Mouse (Mus musculus): ENCODE measurements around the gene Ncor1. TPM values are rescaled to one million over a fixed set of nuclear protein-coding genes. Genes with fewer than 3 reads are reported as not detected.
"Not testable (repeated sequence)": the region's sequence is repeated elsewhere in the genome, so short reads cannot be mapped to it uniquely, and the experiment has no call there.

Ncor1 gene
- polyA plus RNA-seq, 1 experiment from 2014 or later = 123 TPM

DNA sequence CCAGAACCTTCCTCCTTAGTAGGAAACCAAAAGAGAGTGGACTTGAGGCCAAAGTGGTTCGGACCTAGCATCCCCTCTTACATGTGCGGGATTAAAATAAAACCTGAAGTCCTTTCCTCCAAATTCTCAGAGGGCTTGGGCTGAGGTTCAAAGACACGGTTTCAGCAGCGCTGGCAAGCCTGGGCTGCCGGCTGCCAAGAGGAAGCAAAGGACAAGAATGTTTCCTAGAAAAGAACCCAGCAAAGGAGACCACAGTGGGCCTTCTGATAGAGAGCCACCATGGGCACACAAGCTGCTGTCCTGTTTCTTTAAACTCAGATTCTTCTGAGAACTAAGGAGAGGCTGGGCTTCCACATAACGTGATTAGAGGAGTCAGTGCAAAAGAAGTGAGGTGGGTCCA, 20.6 kb upstream of the Ncor1 start:
- Histone ChIP-seq H3K27me3 (ENCODE audit: insufficient read depth, low read length) (no peaks in the 10 kb centered on the region), H3K36me3 (ENCODE audit: insufficient read depth, low read length) (no peaks in the 10 kb centered on the region), H3K9me3 (replicated peaks; ENCODE audit: low read length) (no peaks in the 10 kb centered on the region), H3K4me2 (ENCODE audit: low read length) (no peak overlapping the region), H3K27ac (no peak overlapping the region), H3K9ac (ENCODE audit: low read depth, low read length) (no peak overlapping the region), H3K4me3 (replicated peaks; ENCODE audit: low read depth, low read length) (no peak overlapping the region), H3K4me1 (replicated peaks; ENCODE audit: insufficient read depth, low read length) (no peaks in the 10 kb centered on the region)
- no peak for ATAC-seq (replicated peaks; ENCODE audit: low FRiP score, low read depth)
- DNase-seq (ENCODE audit: low spot score) = no peak
- WGBS = 67% methylated on average over 6 of the region's 6 CpGs
- no peak for TF ChIP-seq CTCF (IDR thresholded peaks at IDR 0.05; ENCODE audit: low read depth)

DNA sequence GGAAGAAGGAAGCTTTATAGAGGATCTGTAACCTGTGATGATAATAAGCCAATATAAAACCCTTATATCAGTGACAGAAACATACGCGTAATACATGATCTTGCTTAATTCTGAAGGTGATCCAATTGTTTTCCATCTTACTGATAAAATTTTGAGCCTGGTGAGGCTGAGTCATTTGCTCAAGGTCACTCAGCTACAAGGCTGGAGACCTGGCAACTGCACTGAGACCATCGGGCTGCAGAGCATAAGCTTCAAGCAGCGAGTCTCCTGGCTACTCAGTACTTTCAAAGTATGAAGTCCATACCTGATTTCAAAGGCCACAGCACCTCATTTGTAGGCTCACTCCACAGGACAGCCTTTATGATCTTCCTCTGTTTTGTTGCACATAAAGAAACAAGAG, 17.8 kb upstream of the Ncor1 start:
- H3K9ac ChIP-seq (ENCODE audit: low read depth, low read length) = no peak overlapping the region
- 94% methylated on average over 4 of the region's 4 CpGs for WGBS
- H3K27ac ChIP-seq = no peak overlapping the region
- DNase-seq (ENCODE audit: low spot score) (no peak), ATAC-seq (replicated peaks; ENCODE audit: low FRiP score, low read depth) (no peak)
- no peaks in the 10 kb centered on the region for H3K36me3 ChIP-seq (ENCODE audit: insufficient read depth, low read length)
- H3K4me1 ChIP-seq (replicated peaks; ENCODE audit: insufficient read depth, low read length) = no peaks in the 10 kb centered on the region
- TF ChIP-seq CTCF (IDR thresholded peaks at IDR 0.05; ENCODE audit: low read depth) = no peak
- no peaks in the 10 kb centered on the region for H3K9me3 ChIP-seq (replicated peaks; ENCODE audit: low read length)
- H3K4me3 ChIP-seq (replicated peaks; ENCODE audit: low read depth, low read length) = no peak overlapping the region
- H3K4me2 ChIP-seq (ENCODE audit: low read length) = no peak overlapping the region
- no peaks in the 10 kb centered on the region for H3K27me3 ChIP-seq (ENCODE audit: insufficient read depth, low read length)

DNA sequence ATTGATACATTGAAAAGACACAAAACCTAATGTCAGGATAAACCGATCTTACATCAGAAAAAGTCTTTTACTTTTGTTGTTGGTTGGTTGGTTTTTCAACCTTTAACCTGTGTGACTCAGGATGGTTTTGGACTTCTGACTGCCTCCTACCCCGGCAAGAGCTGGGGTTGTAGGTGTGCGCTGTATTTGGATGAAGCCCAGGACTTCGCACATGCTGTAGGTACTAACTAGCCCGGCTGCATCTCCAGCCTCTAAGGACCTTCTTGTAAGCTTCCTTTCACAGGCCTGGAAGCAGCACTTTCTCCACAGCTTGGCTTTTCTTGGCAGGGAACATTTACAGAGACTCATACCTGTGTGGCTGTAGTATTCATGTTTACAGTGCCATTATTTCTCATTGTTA, 15.2 kb upstream of the Ncor1 start:
- H3K9me3 ChIP-seq (replicated peaks; ENCODE audit: low read length) = no peaks in the 10 kb centered on the region
- H3K27me3 ChIP-seq (ENCODE audit: insufficient read depth, low read length) = no peaks in the 10 kb centered on the region
- H3K27ac ChIP-seq = no peak overlapping the region
- ATAC-seq (replicated peaks; ENCODE audit: low FRiP score, low read depth) (no peak), DNase-seq (ENCODE audit: low spot score) (no peak)
- H3K36me3 ChIP-seq (ENCODE audit: insufficient read depth, low read length) = no peaks in the 10 kb centered on the region
- no peak for TF ChIP-seq CTCF (IDR thresholded peaks at IDR 0.05; ENCODE audit: low read depth)
- 91% methylated on average over 5 of the region's 5 CpGs for WGBS
- H3K4me3 ChIP-seq (replicated peaks; ENCODE audit: low read depth, low read length) = no peak overlapping the region
- H3K4me1 ChIP-seq (replicated peaks; ENCODE audit: insufficient read depth, low read length) = no peaks in the 10 kb centered on the region
- H3K9ac ChIP-seq (ENCODE audit: low read depth, low read length) = no peak overlapping the region
- no peak overlapping the region for H3K4me2 ChIP-seq (ENCODE audit: low read length)

DNA sequence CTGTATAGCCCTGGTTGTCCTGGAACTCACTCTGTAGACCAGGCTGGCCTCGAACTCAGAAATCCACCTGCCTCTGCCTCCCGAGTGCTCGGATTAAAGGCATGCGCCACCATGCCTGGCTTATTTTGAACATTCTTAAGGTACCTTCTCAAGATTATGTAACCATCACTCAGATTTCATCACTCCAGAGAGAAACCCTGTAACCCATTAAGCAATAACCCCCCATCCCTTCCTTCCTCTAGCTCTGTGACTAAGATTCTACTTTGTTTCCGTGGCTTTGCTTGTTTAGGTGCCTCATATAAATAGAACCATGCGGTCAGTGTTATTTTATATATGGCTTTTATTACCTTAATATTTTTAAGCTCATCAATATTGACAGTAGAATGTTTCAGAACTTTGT, 12.1 kb upstream of the Ncor1 start:
- no peaks in the 10 kb centered on the region for H3K9me3 ChIP-seq (replicated peaks; ENCODE audit: low read length)
- no peak for DNase-seq (ENCODE audit: low spot score)
- no peaks in the 10 kb centered on the region for H3K27me3 ChIP-seq (ENCODE audit: insufficient read depth, low read length)
- H3K4me3 ChIP-seq (replicated peaks; ENCODE audit: low read depth, low read length) = no peak overlapping the region
- H3K4me2 ChIP-seq (ENCODE audit: low read length) = no peak overlapping the region
- H3K4me1 ChIP-seq (replicated peaks; ENCODE audit: insufficient read depth, low read length) = no peaks in the 10 kb centered on the region
- no peak for ATAC-seq (replicated peaks; ENCODE audit: low FRiP score, low read depth)
- H3K9ac ChIP-seq (ENCODE audit: low read depth, low read length) = no peak overlapping the region
- TF ChIP-seq CTCF (IDR thresholded peaks at IDR 0.05; ENCODE audit: low read depth) = no peak
- no peaks in the 10 kb centered on the region for H3K36me3 ChIP-seq (ENCODE audit: insufficient read depth, low read length)
- 90% methylated on average over 6 of the region's 6 CpGs for WGBS
- no peak overlapping the region for H3K27ac ChIP-seq

DNA sequence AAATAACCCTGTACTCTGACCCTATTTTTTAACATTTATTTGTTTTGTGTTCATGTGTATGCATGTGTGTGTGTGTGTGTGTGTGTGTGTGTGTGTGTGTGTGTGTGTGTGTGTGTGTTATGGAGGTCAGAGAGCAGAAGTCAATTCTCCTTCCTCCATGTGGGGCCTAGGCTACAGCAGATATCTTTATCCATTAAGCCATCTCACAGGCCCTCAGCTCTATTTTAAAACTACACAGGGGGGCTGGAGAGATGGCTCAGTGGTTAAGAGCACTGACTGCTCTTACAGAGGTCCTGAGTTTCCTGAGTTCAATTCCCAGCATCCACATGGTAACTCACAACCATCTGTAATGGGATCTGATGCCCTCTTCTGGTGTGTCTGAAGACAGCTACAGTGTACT, 8.9 kb upstream of the Ncor1 start:
- ATAC-seq (replicated peaks; ENCODE audit: low FRiP score, low read depth); H3K27me3 ChIP-seq (ENCODE audit: insufficient read depth, low read length); H3K36me3 ChIP-seq (ENCODE audit: insufficient read depth, low read length); H3K4me1 ChIP-seq (replicated peaks; ENCODE audit: insufficient read depth, low read length); H3K4me2 ChIP-seq (ENCODE audit: low read length); H3K4me3 ChIP-seq (replicated peaks; ENCODE audit: low read depth, low read length); H3K9me3 ChIP-seq (replicated peaks; ENCODE audit: low read length); DNase-seq (ENCODE audit: low spot score); H3K27ac ChIP-seq; H3K9ac ChIP-seq (ENCODE audit: low read depth, low read length): not testable (repeated sequence)

DNA sequence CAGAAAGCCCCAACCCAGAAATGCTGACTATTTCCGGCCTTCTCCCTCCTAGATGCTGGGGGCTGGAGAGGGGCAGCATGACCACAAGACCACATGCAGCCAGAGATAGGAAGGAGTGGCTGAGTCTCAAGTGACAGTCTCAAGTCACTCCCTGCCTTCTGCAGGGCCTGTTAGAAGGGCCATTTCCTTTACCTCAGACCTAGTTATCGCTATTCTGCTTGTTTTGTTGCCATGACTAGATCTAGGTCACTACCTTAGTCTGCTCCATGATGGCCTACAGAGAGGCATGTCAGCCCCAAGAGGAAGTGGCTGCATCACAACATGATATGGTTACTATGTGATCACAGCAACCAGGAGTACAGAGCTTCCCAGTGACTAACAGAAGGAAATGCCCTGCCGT, 8.2 kb upstream of the Ncor1 start:
- no peaks in the 10 kb centered on the region for H3K36me3 ChIP-seq (ENCODE audit: insufficient read depth, low read length)
- H3K4me3 ChIP-seq (replicated peaks; ENCODE audit: low read depth, low read length) = no peak overlapping the region
- no peak for TF ChIP-seq CTCF (IDR thresholded peaks at IDR 0.05; ENCODE audit: low read depth)
- DNase-seq (ENCODE audit: low spot score) (no peak), ATAC-seq (replicated peaks; ENCODE audit: low FRiP score, low read depth) (no peak)
- H3K9ac ChIP-seq (ENCODE audit: low read depth, low read length) = no peak overlapping the region
- no peak overlapping the region for H3K27ac ChIP-seq
- H3K27me3 ChIP-seq (ENCODE audit: insufficient read depth, low read length) = no peaks in the 10 kb centered on the region
- 88% methylated on average over 3 of the region's 3 CpGs for WGBS
- H3K4me1 ChIP-seq (replicated peaks; ENCODE audit: insufficient read depth, low read length) = no peaks in the 10 kb centered on the region
- no peaks in the 10 kb centered on the region for H3K9me3 ChIP-seq (replicated peaks; ENCODE audit: low read length)
- no peak overlapping the region for H3K4me2 ChIP-seq (ENCODE audit: low read length)

DNA sequence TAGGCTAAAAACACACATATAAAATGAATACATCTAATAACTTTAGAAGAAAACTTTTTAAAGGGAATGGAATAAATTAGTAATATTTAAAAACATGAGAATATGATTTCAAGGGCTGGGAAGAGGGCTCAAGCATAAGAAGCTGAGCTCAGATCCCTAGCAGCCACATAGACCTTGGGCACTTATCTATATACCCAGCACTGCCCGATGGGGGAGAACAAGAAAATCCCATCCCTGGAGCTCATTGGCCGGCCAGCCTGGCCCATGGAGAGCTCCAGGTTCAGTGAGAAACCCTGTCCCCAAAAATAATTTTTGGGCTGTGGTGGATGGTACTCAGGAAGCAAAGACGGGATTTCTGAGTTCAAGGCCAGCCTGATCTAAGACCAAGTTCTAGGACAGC, 7.5 kb upstream of the Ncor1 start:
- Histone ChIP-seq H3K27ac (no peak overlapping the region), H3K36me3 (ENCODE audit: insufficient read depth, low read length) (no peaks in the 10 kb centered on the region), H3K4me1 (replicated peaks; ENCODE audit: insufficient read depth, low read length) (no peaks in the 10 kb centered on the region), H3K9me3 (replicated peaks; ENCODE audit: low read length) (no peaks in the 10 kb centered on the region), H3K4me2 (ENCODE audit: low read length) (no peak overlapping the region), H3K9ac (ENCODE audit: low read depth, low read length) (no peak overlapping the region), H3K4me3 (replicated peaks; ENCODE audit: low read depth, low read length) (no peak overlapping the region), H3K27me3 (ENCODE audit: insufficient read depth, low read length) (no peaks in the 10 kb centered on the region)
- no peak for ATAC-seq (replicated peaks; ENCODE audit: low FRiP score, low read depth)
- WGBS = 94% methylated on average over 3 of the region's 3 CpGs
- TF ChIP-seq CTCF (IDR thresholded peaks at IDR 0.05; ENCODE audit: low read depth) = no peak
- no peak for DNase-seq (ENCODE audit: low spot score)

Measured in kidney, postnatal 0 days (tissue).